Mouse (Mus musculus): ENCODE data around the gene Gm11444.

Gm11444 gene

DNA sequence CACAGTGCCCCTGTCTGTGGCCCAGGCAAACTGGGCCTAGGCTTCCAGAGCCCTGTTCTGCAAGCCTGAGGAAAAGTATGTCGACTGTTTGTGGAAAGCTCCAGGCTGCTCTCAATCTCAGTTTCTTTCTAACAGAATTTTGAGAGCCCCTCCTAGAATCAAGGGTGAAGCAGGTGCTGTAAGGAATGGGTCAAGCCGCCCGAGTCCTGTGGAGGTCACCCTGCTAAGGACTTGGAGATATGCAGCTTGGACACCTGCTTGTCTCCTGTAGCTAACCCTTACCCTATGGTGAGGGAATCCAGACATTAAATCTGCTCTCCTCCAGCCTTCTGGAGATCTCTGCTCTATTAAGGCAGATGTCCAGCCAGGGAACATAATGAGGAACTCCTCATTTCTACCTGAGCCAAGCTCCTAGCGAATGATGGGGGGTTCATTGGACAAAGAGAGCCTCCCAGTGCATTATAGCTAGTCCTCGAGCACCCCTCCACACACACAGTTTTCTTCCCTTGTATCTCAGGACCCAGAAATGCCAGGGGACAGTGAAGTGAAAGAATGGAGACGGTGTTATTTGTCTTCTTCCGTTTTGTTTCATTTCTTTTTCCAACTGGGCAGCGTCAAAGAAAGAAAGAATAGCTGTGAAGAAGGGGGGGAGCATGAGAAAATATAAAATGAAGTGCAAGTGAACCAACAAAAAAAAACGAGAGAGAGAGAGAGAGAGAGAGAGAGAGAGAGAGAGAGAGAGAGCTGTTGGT, 15.0 kb downstream of the Gm11444 start:
- DNase-seq, result no peak

DNA sequence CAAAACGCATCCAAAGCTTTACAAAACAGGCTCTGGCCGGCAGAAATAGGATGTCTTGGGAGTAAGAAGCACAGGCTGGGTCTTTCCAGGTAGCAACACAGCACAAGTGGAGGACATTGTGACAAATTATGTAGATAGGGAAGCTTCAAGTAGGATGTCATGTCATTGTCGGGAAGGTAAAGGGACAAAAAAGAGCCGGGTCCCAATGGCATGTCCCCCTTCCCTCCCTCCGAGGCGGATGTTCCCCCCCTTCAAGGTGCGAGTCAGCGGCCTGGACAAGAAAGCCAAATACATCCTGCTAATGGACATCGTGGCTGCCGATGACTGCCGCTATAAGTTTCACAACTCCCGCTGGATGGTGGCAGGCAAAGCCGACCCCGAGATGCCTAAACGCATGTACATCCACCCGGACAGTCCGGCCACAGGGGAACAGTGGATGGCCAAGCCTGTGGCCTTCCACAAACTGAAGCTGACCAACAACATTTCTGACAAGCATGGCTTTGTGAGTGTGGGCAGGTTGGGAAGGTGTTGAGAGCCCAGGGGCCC, 15.7 kb downstream of the Gm11444 start:
- no peak for DNase-seq

DNA sequence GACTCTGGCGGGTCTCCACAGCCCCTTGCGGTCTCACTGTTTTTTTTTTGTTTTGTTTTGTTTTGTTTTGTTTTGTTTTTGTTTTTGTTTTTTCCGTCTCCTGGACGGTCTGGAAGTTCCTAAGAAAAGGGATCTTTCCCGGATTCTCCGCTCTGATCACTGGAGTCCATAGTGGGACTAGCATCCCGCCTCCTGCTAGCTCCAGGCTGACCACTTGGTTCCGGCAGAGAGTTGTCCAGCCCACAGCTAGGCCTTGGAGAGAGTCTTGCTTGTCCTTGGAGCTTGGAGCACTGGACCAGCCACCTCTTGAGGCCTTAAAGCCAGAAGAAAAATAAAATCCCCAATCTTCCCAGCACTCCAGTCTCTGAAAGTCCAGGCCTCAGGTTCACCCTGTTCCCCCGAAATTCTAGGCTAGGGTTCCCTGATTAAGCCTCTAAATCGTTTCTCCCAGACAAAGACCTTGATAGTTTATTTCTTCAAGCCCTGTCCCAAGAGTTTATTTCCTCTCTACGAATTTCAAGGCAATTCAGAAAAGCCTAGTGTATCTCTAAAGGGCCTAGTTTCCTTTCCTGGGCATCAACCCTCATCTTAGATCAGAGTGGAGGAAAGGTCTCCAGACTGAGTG, 16.3 kb downstream of the Gm11444 start:
- no peak for DNase-seq

DNA sequence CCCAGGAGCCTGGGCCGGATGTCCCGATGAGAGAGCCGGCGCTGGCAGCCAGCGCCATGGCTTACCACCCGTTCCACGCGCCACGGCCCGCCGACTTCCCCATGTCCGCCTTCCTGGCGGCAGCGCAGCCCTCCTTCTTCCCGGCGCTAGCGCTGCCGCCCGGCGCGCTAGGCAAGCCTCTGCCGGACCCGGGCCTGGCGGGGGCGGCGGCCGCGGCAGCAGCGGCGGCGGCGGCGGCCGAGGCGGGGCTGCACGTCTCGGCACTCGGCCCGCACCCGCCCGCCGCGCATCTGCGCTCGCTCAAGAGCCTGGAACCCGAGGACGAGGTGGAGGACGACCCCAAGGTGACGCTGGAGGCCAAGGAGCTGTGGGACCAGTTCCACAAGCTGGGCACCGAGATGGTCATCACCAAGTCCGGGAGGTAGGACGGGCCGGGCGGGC, 17.0 kb downstream of the Gm11444 start:
- DNase-seq, result no peak

DNA sequence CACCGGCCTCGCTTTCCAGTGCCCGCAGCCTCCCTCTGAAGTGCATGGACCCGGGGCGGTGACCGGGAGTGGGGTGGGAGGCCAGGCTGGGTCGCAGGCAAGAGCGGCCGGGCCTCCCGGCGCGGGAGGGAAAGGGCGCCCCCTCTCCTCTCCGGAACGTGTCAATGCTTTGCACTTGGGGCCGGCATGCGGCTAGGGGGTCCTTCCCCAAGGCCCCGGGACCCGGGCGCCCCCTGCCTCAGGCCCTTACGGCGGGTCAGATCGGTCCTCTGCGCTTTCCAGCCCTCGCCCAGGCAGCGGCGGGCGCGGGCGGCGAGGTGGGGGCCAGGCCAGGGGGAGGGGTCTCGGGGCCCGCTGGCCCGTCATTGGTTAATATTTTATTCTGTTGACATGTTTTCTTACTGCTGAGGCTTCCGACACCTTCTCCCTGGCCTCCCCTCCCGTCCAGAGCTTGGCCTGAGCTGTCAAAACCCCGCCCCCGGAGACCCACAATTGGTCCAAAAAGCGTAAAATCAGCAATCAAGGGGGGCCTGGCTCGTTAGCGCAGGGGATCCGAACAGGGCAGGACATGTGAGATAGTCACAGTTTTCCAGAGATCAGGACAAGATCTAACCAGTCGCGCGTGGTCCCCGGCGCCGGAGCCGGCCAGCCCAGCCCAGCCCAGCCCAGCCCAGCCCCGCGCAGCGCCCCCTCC, 17.8 kb downstream of the Gm11444 start, which contains the start of gene Tbx2:
Tbx2 (plus strand) TSS at position 321 of the 694 bp plus-strand sequence.
- no peak for DNase-seq

DNA sequence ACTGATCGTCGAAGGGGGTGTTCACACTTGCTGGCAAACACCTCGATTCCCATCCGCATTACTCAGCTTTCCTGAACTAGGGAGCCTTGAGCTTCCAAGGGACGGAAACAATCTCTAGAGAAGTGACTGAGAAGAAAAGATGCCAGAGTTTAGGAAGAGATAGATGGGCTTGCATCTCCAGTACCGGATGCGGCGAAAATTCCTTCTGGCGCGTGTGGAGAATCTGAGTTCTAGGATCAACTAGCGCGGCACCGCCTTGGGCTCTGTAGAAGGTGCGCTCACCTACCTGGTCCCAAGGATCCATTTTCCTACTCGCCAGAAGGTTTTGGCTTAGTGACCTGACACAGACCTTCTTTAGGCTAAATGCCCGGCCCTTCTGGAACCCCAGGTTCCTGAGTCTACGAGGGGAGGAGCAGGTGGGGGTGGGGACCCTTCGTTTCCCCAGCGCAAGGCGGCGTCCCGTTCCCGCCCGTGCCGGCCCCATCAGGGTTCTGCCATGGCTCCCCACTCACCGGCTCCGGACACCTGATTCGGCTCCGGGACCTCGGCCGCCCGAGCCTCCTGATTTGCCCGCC, 18.4 kb downstream of the Gm11444 start:
- no peak for DNase-seq

DNA sequence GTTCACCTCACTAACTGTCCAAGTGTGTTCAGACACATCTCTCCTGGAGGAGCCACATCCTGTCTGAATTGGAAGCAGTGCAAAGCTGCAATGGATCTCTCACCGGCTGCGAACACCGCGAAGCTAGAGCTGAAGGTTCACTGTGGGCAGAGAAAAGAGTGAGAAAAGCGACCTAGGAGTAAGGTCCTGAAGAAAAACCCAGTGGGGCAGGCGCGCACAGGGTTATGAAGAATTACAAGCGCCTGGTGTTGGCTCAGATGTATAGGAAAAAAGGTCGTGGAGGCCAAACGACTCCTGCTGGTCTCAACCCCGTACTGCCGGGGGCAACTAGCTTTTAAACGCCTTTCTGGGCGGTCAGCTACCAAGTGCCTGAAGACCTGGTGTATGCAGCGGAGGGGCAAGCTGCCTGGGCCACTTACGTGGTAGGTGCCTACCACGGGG, 19.2 kb downstream of the Gm11444 start:
- DNase-seq, result no peak

DNA sequence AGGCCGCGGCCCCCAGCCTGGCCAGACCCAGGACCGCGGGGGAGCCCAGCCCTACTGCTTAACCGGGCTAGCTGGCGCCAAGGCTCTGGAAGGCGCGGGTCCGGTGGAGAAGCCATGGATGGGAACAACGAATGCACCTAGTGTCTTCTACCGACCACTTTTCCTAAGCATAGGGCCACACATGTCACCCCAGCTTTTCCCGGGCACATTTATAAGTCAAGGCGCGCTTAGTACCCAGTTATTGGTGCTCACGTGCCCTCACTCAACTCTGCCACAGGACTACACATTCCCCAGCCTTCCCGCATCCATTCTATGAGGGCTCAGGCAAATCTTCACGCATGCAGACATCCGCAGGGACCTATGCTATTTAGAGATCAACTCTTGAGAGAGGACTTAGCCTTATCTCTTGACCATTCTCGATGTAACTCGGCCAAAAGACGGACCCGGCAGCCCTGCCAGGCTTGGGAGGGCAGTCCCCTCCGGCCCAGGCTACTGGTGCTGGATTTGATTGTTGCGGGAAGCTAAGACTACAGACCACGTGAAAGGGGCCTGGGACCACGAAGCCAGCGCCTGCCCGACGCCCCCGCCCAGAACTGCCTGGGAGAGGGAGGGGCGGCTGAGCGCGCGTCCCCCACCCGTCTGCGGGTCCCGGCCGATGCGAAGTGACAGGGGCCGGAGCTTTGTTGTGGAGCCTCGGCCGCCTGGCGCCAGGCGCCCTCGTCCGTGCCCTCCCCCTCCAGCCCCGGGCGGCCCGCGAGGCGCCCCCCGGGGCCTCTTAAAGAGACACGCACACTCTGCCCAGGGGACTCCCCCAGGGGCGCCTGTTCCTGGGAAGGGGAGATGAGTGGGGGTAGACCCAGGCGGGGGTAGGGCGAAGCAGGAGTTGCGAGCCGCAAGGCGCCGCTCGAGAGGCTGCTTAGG, 20.4 kb downstream of the Gm11444 start:
- DNase-seq, result no peak

DNA sequence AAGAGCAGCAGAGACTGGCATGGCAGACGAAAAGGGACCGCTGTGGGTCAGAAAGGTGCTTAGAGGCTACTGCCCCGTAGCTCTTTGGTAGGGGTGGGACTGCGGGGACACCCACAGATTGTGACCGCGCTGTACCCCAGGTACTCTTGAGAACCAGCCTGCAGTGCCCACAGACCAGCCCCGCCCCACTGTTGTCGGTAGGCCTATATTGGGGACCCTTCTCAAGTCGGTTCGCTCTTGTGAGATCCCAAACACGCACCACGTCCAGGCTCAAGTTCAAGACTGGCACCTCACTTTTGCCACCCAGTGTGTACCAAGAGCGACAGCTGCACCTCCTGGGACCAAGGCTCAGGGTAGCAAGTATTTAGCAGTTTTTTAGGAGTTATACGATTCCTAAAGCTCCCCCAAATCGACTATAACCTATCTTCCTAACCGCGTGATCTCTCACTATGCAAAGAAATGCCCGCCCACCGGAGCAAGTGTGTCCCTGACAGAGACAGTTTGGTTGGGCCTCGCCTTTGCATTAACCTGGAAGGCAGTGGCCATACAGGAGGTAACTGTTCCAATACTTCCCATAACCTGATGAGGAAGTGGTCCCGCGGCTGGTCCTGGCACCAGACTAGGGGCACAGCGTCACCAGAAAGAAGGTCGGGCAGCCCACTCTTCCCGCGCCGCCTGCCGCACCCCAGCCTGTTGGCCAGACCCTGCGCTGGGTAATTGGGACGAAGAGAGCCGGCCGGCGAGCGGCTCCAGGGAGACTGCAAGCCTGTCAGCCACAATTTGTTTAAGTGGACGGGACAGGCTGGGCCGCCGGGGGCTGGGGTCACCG, 21.2 kb downstream of the Gm11444 start:
- no peak for DNase-seq

DNA sequence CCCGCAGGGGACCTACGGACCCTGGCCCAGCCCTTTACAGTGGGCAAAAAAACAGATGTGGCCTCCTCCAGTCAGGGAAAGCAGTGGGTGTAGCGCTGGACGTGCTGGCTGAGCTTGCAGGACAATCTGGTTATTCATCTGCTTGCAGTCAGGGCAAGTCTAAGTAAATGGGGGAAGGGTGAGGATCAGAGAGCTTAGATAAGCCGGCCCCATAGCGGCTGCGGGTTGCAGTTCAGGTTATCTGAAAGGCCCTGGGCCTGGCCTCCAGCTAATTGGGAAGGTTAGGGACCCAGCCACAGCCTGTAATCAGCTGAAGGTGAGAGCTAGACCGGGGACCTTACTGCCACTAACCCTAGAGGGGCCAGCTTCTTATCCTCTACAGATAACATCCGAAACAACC, 22.8 kb downstream of the Gm11444 start:
- DNase-seq, result no peak

DNA sequence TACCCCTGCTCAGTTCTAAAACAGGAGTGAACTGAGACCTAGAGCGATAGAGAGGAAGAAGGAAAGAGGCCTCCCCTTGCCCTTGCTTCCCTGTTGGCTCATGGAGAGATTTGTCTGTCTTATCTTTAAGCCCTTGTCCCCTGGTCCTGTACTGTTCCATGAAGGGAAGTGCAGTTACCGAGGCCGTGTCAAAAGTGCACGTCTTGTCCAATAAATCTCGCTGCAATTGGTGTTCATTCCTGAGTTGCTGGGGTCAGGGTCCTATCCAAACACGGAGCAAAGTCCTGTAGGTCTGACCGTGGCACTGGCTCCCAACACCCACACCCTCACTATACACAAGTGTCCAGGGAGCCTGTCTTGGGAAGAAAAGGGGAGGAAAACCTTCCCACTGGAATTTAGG, 24.3 kb downstream of the Gm11444 start:
- no peak for DNase-seq

DNA sequence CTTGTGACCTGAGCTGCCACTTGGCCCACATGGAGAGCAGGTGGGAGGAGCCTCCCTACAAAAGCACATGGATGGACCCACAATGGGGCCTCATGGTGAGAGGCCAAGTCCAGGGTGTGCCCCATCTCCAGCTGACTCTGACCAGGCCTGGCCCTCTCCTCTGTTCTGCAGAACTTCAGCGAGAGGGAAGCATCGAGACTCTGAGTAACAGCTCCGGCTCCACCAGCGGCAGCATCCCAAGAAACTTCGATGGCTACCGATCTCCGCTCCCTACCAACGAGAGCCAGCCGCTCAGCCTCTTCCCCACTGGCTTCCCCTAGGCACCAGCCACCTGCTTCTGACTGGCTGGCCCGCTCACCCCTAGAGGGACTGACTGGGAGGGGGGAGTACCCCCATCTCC, 25.1 kb downstream of the Gm11444 start:
- no peak for DNase-seq

DNA sequence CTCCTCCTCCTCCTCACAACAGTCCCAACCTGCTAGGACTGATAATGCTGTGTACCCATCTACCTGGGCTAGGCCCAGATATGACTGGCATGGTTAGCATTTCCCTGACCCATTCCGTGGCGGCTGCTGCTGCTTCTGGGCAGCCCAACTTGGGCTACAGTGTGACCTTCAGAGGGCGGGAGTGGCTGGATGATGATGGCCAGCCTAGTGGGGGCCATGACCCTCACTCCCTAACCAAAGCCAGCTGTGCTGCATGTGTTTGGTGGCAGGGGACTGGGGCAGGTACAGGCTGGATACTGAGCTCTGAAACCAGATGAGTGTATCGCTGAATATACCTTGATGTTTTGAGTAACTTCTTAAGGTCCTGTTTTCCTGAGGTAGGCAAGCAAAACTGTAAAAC, 26.3 kb downstream of the Gm11444 start:
- no peak for DNase-seq

DNA sequence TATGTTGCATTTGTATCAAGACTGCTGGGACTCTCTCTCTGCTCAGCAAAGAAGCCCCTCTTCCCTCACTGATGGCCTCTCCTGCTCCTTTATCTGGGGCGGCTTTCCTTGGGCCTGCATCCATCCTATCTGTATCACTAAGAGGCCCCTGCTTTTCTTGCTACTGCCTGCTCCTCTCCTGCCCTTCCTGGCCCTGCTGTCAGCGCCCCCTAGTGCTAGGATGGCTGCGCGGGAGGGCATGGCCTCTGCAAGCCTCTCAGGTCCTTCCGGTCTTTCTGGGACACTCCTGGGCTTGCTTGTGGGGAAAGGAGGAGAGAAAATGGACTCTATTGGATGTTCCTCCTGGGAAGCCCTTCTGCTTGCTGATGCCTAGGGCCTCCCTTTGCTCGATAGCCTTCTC, 27.0 kb downstream of the Gm11444 start:
- DNase-seq, result peak; percentile 50

DNA sequence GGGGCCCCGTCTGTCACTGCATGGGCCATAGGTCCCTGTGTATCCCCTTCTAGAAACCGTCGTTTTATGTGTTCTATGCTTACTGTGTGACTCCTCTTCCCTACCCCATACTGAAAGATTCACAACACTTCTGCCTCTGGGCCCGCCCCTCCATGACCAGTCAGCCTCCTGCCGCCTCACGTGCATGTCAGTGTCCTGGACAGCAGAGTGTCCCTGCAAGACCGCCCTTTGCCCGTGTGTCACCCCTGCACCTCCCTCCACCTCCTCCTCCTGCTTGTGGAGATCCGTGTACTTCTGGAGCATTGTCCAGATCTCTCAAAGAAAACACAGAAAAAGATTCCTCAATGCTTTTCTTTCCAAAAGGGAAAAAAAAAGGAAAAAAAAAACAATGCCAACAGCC, 28.5 kb downstream of the Gm11444 start:
- no peak for DNase-seq

DNA sequence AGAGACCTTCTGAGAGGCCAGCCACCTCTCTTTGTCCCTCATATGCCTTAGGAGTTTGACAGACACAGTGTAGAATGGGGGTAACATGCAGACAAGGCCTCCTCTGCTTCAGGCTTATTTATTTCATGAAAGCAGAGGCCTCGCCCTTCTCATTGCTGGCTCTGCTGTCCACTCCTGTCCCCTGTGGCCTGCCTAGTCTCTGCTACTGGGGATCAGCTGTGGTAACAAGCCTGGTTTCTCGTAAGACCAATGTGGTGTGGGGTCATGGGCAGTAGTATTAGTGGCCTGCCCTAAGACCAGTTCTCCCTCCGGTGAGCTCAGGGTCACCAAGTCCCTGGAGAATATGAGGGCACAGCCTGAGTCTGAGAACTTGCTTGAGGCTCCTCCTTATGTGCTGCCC, 29.2 kb downstream of the Gm11444 start:
- DNase-seq, result no peak

DNA sequence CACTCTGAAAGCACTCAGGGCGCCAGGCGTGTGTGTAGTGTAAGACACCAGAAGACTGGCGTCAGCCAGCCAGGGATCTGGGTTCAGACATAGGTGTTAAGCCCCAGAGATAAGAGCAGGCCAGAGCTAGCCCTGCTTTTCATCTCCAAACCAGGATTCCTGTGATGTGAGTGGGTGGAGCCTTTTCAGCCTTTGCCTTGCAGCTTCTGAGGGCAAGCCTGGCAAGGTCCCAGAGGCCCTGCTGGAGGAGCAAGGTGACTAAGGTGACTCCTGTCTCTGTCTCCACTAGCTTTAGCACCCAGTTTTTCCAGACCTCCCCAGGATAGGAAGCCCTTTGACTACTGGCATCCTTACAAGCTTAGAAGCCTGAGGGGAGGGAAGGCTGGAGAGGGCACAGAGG, 31.7 kb downstream of the Gm11444 start:
- DNase-seq, result no peak

DNA sequence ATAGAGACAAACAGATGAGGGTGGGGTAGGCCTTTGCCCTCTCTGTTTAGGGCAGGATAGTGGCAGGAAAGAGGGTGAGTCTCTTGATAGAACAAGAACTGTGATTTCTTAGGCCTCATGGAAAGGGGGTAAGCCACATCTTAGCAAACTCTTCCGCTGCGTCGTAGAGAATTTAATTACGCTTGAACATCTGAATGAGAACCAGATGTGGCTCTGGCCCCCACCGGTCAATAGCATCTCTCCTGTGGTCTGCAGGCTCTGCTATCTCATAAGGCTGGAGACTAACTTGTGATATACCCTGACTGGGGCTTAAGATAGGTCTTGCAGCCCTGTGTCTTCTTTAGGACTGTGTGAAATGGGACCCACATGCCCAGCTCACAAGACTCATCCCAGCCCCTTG, 33.7 kb downstream of the Gm11444 start:
- DNase-seq, result no peak

DNA sequence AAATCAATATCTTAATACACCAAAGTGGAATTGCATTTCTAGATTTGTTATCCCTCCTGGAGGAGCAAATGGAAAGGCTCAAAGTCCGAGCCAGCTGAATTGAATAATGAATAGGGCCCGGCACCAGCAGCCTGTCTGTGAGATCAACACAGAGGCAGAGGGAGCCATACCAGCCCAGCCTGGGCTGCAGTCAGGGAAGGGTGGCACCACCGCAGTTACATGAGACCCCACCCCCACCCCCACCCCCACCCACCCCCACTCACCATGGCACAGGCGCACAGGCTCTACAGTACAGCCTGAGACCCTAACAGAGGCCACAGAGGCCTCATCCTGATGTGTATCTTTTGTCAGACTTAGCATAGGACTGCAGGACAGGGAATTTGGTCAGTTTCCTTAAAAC, 35.5 kb downstream of the Gm11444 start:
- no peak for DNase-seq

DNA sequence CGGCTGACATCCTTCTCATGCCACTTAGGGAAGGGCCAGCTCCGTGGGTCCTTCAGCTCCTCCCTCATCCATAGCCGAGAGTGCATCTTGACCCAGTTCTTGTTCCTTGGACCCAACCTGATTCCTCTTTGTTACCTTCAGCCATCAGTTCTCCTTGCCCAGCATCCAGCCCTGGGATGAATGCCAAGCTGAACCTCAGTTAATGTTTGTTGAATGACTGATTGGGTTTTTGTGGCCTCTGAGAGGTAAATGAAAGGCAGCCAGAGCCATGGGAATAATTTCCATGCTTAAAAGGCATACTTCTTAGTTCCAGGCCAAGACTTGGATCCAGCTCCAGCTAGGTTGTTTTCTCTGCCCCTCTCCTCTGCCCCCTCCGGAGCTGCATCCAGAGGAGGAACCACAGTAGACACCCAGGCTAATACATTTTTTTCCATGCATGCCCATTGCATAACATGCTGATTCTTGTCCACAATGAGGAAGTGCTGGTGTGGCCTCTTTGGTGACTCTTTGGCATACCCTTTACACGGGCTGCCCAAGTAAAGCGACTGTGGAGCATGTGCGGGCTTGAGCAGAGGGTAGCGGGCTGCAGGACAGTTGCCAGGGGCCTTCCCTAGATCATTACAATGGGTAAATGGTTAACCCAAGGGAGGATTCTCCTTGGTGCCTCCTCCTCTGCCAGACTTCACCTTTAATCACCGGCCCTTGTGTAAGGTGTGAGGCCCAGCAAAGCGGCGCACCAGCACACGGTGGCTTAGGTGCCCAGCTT, 37.7 kb downstream of the Gm11444 start:
- no peak for DNase-seq

DNA sequence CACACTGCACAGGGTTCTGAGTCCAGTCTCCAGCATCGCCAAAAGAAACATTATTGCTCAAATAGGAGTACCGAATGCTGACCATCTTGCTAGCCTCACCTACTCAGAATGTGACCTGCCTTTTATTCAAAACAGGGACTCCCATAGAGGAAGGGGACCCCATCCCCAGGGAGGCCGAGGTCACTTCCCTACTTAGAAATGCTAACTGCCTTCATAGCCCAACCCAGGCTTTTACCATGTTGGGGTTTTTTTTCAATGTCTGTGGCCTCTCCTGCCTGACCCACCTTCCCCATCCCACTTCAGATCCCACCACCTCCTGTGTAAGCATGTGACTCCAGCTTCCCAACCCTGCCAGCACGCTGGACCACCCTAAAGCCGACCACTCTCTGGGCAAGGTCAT, 38.5 kb downstream of the Gm11444 start:
- DNase-seq, result no peak
